Mouse (Mus musculus): ENCODE data around the gene Hmx2. TPM values are rescaled to one million over a fixed set of nuclear protein-coding genes. Genes with fewer than 3 reads are reported as not detected.
A peak's percentile ranks its signal among the peaks of the same experiment; 100 is the strongest.

The Hmx2 gene
- total RNA-seq, 2 experiments from 2014 or later = not detected

- no peak for DNase-seq (ENCODE audit: low spot score)
- intact Hi-C loops (cut with DNase I) = loop anchor here (5.0 to 10.0 kb wide), 2 partner anchors 193 to 999 kb away; partner anchors contain the start of gene 2310057M21Rik
These were observed 6.9 kb downstream of the Hmx2 start for GRCm38 (mm10) chr7:131555301-131556081.

DNA sequence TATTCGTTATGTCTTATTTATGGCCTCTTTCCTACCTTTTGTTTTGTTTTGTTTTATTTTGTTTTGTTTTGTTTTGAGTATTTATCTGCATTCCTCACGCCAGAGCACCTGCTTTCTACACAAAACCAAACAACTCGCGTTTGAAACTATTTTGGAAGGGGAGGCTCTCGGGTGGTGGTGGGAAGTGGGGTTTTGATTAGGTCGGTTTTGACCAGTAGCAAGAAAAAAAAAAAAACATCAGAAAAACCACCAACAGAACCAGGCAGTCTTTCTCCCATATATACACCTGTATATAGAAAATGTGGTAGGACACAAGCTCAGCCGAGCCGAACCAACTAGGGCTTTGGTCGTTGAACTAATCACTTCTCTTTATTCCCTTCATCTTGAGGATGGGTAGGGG, 7.5 kb downstream of the Hmx2 start:
- no peak for DNase-seq (ENCODE audit: low spot score)
- intact Hi-C loops (cut with DNase I) = loop anchor here (5.0 to 10.0 kb wide), 2 partner anchors 194 to 999 kb away; partner anchors contain the start of gene 2310057M21Rik

- intact Hi-C loops (cut with DNase I) = loop anchor here (5.0 to 10.0 kb wide), 2 partner anchors 194 to 998 kb away; partner anchors contain the start of gene 2310057M21Rik
- DNase-seq (ENCODE audit: low spot score) = no peak
These were observed 8.1 kb downstream of the Hmx2 start for GRCm38 (mm10) chr7:131556541-131557271.

- intact Hi-C loops (cut with DNase I) = loop anchor here (2.0 to 10.0 kb wide), 3 partner anchors 13 to 997 kb away; partner anchors contain the start of gene 2310057M21Rik
- no peak for DNase-seq (ENCODE audit: low spot score)
These were observed 9.2 kb downstream of the Hmx2 start for GRCm38 (mm10) chr7:131557751-131558150.

GRCm38 (mm10) chr7:131559986-131560696, 11.6 kb downstream of the Hmx2 start, which contains the start of gene Bub3:
Gene Bub3, plus strand, starts transcription at chr7:131560222.
- DNase-seq (ENCODE audit: low spot score) = peak; percentile 89
- intact Hi-C loops (cut with DNase I) = loop anchor here (2.0 to 10.0 kb wide), 4 partner anchors 15 to 995 kb away; partner anchors contain the start of genes 2310057M21Rik, Acadsb and Ikzf5

DNA sequence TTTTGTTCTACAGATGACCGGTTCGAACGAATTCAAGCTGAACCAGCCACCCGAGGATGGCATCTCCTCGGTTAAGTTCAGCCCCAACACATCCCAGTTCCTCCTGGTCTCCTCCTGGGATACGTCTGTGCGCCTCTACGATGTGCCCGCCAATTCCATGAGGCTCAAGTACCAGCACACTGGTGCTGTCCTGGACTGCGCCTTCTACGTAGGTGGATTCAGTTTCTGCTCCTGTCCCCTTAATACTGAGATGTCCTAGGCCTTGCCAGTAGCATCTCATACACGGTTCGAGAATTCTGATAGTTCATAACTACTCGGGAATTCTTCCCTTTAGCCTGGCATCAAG, 12.1 kb downstream of the Hmx2 start:
- intact Hi-C loops (cut with DNase I) = loop anchor here (5.0 kb wide), 1 partner anchor 148 kb away; the partner anchor contains the start of genes Acadsb and Ikzf5
- no peak for DNase-seq (ENCODE audit: low spot score)

DNA sequence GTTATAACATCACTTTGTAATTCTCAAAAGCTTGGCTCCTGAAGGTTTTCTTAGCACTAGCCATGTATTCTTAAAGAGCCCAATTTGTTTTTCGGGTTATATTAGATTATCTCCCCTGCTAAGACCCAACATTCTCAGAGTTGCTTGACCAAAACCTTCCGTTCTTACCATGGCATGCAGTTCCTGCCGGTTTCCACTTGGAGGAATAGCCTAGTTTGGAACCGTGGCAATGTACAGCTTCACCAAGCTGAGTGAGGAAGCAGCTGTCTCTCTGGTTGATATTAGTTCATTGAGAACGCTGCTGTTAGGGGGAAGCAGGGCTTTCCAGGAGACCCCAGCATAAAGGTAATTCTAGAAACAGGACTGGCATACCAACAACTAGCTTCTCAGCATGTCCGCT, 26.7 kb downstream of the Hmx2 start:
- intact Hi-C loops (cut with DNase I) = no loop called here
- no peak for DNase-seq (ENCODE audit: low spot score)

GRCm38 (mm10) chr7:131582178-131582577, 33.6 kb downstream of the Hmx2 start:
- DNase-seq (ENCODE audit: low spot score) = no peak
- intact Hi-C loops (cut with DNase I) = no loop called here

DNA sequence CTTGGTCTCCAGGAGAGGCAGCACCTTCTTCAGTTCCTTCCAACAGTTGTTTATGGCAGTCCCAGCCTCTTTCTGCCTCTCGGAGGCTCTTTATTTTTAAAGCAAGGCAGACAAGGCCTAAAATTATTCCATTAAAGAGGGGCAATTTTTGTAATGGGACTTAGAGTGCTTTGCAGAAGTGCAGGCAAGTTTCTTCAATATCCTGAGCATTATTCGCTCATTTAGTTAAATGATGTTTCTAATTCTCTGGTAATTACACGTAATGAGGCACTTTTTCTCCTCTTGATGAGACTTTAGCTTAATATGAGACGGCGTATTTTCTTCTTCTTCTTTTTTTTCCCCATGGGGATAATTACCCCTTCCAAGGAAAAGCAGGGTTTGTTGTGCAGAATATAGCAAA, 37.0 kb downstream of the Hmx2 start:
- no peak for DNase-seq (ENCODE audit: low spot score)
- intact Hi-C loops (cut with DNase I) = no loop called here

DNA sequence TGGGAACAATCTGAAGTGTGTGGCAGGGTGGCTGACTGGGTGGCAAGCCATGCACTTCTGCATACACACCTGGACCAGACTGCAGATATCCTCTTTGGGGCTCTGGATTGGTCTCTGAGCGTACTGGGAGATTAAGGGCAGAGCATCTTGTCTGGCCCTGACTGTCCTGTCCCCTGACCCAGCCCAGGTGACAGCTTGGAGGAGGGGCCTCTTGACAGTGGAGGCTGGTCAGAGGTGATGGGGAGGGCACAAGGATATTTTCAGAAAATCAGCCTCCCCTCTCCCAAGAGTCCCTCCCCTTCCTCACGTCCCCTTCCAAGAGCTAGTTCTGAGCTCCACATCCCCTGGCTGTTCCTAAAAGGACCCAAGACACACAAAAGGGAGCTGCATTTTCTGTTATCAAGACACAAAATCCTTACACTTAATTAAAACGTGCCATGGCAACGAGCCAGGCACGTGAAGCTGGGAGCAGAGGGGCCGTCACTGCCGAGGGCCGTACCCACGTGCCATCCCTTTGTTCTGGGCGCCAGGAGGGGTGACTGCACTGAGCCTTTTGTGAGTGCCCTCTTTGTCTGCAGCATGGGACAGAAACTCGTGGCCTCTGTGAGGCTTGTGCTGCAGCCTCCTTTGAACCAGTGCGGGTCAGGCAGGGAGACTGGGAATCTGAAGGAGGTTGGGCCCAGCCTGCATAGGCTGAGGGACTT, 49.4 kb downstream of the Hmx2 start:
- DNase-seq (ENCODE audit: low spot score) = no peak
- intact Hi-C loops (cut with DNase I) = no loop called here

DNA sequence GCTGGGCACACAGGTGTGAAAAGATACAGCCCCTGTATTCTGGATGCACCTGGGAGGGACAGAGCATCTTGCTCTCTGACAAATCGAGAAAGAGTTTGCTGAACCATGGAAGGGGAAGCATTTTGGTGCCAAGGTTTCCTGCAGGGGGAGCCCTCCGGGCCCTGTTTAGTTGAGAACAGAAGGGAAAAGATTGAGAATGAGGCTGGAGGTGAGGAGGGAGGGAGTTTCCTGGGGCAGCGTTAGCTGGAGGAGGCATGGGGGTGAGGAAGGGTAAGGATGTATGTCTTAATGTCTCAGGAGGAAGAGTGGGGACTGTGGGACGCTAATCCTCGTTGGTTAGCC, 49.9 kb downstream of the Hmx2 start:
- intact Hi-C loops (cut with DNase I) = no loop called here
- DNase-seq (ENCODE audit: low spot score) = no peak

DNA sequence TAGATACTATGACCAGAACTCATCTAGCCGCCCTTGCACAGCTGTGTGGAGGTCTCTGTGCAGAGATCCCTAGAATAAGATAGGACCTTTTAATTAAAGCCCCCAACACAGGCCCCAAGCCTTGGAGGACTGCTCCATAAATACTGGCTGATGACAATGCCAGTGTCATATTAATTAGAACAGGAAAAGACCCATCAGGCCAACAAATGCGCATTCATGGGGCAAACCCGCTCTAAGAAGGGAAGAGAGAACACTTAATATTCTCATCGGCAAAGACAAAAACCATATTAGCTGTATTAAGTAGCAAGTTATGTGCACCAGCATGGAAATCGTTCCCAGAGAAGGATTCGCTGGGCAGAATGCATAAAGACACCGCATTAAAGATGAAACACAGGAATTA, 53.5 kb downstream of the Hmx2 start:
- intact Hi-C loops (cut with DNase I) = no loop called here

DNA sequence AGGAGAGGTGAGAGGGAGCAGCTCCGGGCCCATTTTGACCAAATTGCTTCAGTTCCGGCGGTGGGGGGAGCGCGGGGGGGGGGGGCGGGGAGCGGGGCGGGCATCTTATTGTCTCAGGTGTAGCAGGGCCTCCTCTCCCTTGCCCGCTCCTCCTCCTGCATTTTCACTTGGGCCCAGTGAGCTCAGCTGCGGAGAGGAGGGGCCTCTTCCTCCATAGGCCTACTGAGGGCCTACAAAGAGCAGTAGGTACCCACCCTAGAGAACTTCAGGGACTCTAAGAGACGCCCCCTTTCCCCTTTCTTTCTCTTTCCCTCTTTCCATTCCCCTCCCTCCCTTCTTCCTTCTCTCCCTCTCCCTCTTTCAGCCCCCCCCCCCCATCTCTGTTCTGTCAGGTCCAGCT, 54.6 kb downstream of the Hmx2 start:
- DNase-seq (ENCODE audit: low spot score) = no peak

More for the DNA sequence above, 53.5 kb downstream of the Hmx2 start:
- DNase-seq (ENCODE audit: low spot score) = no peak

GRCm38 (mm10) chr7:131604946-131605345, 56.4 kb downstream of the Hmx2 start:
- no peak for DNase-seq (ENCODE audit: low spot score)
- intact Hi-C loops (cut with DNase I) = no loop called here

More for the DNA sequence above, 54.6 kb downstream of the Hmx2 start:
- intact Hi-C loops (cut with DNase I) = no loop called here

DNA sequence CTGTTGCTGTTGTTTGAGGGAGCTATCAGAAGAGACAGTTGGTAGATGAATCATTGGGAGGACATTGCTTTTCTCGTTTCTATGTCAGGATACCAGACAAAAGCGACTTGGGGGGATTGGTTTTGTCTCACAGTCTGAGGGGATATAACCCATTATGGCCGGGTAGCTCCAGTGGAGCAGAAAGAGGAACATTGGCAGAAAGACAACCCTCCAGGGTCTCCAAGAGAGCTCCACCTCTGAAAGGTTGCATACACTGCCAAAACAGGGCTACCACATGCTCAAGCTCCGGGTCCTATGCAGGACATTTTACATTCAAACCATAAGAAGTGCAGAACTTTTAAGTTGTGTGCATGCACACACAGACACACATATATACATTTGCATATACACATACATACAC, 56.9 kb downstream of the Hmx2 start:
- intact Hi-C loops (cut with DNase I) = no loop called here
- DNase-seq (ENCODE audit: low spot score) = no peak

Other genes starting within 250 kb of the Hmx2 start
- under 1 TPM; 0.18 to 0.45 TPM for gene Cuzd1, start 226.5 kb upstream of the Hmx2 start, total RNA-seq (2021)
- not detected for gene Fam24b, start 219.3 kb upstream of the Hmx2 start, total RNA-seq (2021)
- gene Fam24a, start 214.9 kb upstream of the Hmx2 start, total RNA-seq (2021) = not detected
- gene 2310057M21Rik, start 186.0 kb upstream of the Hmx2 start, total RNA-seq (2021) = 10 to 100 TPM; 10.9 to 11.0 TPM
- gene Pstk, start 177.6 kb upstream of the Hmx2 start, total RNA-seq (2021) = 10 to 100 TPM; 43.3 to 50.5 TPM
- 10 to 100 TPM; 33.5 to 37.8 TPM for gene Ikzf5, start 138.3 kb upstream of the Hmx2 start, total RNA-seq (2021)
- gene Acadsb, start 138.2 kb upstream of the Hmx2 start, total RNA-seq (2021) = 100 to 1,000 TPM; 166 to 170 TPM
- gene Hmx3, start 5.9 kb upstream of the Hmx2 start, total RNA-seq (2021) = not detected
- gene Bub3, start 11.4 kb downstream of the Hmx2 start, total RNA-seq (2021) = 10 to 100 TPM; 32.5 to 32.8 TPM

Data from heart, postnatal 25 days (tissue).